Mouse (Mus musculus) C2C12 (cell line): ENCODE measurements around the gene Cpsf4l. TPM values are rescaled to one million over a fixed set of nuclear protein-coding genes. Genes with fewer than 3 reads are reported as not detected.

Experiments
- H3K27me3 ChIP-seq: one replicate; pipeline ENCODE4 v1.6.1; 2011; ENCODE audit not compliant: control insufficient read depth, insufficient read depth, insufficient read length
- H3K36me3 ChIP-seq: one replicate; pipeline ENCODE4 v1.6.1; 2011; ENCODE audit not compliant: control insufficient read depth, insufficient read depth
- H3K4me3 ChIP-seq: one replicate; pipeline ENCODE4 v1.5.1; 2011; ENCODE audit warnings: mild to moderate bottlenecking, control low read depth; ENCODE audit not compliant: poor library complexity, insufficient read depth, severe bottlenecking
- H3K79me2 ChIP-seq: one replicate; pipeline ENCODE4 v1.6.1; 2011; ENCODE audit not compliant: control insufficient read depth, insufficient read depth
- H3K79me3 ChIP-seq: one replicate; pipeline ENCODE4 v1.6.1; 2011; ENCODE audit warnings: low read depth, control low read depth
- H3ac ChIP-seq: one replicate; pipeline ENCODE3; 2011; ENCODE audit warnings: low read depth; ENCODE audit not compliant: control insufficient read depth, insufficient read length
- CEBPB ChIP-seq: IDR thresholded peaks from one replicate; pipeline ENCODE4 v1.6.1; 2011; ENCODE audit warnings: low read depth, mild to moderate bottlenecking, control low read depth, moderate library complexity
- CTCF ChIP-seq: IDR thresholded peaks from one replicate; pipeline ENCODE4 v1.5.1; 2011; ENCODE audit not compliant: control insufficient read depth, insufficient read depth, insufficient read length
- FOSL1 ChIP-seq: IDR thresholded peaks from one replicate; pipeline ENCODE4 v1.8.0; 2011; ENCODE audit warnings: mild to moderate bottlenecking, low read length; ENCODE audit not compliant: poor library complexity, insufficient read depth, severe bottlenecking
- MAX ChIP-seq: IDR thresholded peaks from one replicate; pipeline ENCODE4 v1.6.1; 2011; ENCODE audit warnings: mild to moderate bottlenecking, control low read depth
- MYOD1 ChIP-seq: IDR thresholded peaks from one replicate; pipeline ENCODE4 v1.6.1; 2011; ENCODE audit warnings: low read depth; ENCODE audit not compliant: control insufficient read depth, insufficient read length
- MYOG ChIP-seq: IDR thresholded peaks from one replicate; pipeline ENCODE4 v1.6.1; 2011; ENCODE audit not compliant: control insufficient read depth, insufficient read length; ENCODE audit errors: extremely low read depth
- USF1 ChIP-seq: IDR thresholded peaks from one replicate; pipeline ENCODE4 v1.6.1; 2011; ENCODE audit warnings: low read depth, mild to moderate bottlenecking, control low read depth, moderate library complexity
- polyA plus RNA-seq: library from polyadenylated mRNA; unstranded; fragments of >200 nt; fragmentation: generic; extraction: Trizol; gene quantifications from one replicate; pipeline ENCODE4 v1.2.1, GENCODE M21; 2012; ENCODE audit warnings: missing spikeins

The Cpsf4l gene
- polyA plus RNA-seq, 1 experiment, result not detected

DNA sequence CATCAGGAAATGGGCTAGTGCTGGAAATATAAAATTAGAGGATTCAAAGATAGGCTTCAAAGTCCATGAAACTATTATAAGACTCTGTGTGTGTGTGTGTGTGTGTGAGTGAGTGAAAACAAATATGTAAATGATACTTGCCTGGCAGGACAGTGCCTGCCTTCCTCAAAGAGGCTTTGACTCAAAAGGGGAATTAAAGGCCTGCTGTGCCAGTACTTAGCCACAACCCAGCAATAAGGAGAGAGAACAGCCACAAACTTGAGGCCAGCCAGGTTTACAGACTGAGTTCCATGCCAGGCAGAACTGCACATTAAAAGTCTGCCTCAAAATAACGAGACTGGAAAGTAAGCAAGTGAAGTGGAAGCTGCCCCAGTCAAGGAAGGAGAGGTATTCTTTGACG, 33.0 kb downstream of the Cpsf4l start:
- H3K79me2 ChIP-seq, result peaks cover 100% of the 10 kb centered on the region
- H3K27me3 ChIP-seq, result no peaks in the 10 kb centered on the region
- peaks cover 52% of the 10 kb centered on the region for H3K36me3 ChIP-seq
- H3K4me3 ChIP-seq, result no peak overlapping the region
- peaks cover 87% of the 10 kb centered on the region for H3K79me3 ChIP-seq
- no peak overlapping the region for H3ac ChIP-seq
- no peak for TF ChIP-seq MYOG
- no peak for TF ChIP-seq MAX
- TF ChIP-seq CEBPB, result no peak
- no peak for TF ChIP-seq FOSL1
- no peak for TF ChIP-seq CTCF
- no peak for TF ChIP-seq USF1
- TF ChIP-seq MYOD1, result no peak

DNA sequence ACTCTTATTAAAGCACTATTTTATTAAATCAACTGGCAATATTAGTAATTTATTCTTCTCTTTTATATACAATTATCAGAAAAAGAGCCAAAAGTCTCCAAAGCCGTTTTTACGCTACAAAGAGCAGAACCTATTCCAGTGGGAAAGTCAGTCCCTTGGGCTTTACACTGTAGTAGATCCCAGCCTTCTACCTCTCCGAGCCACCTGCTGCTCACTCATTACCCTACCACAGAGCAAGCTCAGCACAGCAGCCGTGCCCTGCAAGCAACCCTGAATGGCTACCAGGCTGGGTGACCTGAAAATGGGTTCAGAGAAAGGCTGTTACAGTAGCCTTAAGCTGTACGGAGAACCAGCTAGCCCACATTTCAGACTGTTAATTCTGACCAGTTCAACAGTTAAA, 35.2 kb downstream of the Cpsf4l start:
- H3K79me2 ChIP-seq, result peaks cover 100% of the 10 kb centered on the region
- peaks cover 81% of the 10 kb centered on the region for H3K79me3 ChIP-seq
- H3K27me3 ChIP-seq, result no peaks in the 10 kb centered on the region
- H3ac ChIP-seq, result no peak overlapping the region
- peaks cover 63% of the 10 kb centered on the region for H3K36me3 ChIP-seq
- no peak for TF ChIP-seq MAX
- TF ChIP-seq MYOD1, result no peak
- no peak for TF ChIP-seq CTCF
- TF ChIP-seq USF1, result no peak
- TF ChIP-seq FOSL1, result no peak
- TF ChIP-seq CEBPB, result no peak
- TF ChIP-seq MYOG, result no peak
- no peak overlapping the region for H3K4me3 ChIP-seq

DNA sequence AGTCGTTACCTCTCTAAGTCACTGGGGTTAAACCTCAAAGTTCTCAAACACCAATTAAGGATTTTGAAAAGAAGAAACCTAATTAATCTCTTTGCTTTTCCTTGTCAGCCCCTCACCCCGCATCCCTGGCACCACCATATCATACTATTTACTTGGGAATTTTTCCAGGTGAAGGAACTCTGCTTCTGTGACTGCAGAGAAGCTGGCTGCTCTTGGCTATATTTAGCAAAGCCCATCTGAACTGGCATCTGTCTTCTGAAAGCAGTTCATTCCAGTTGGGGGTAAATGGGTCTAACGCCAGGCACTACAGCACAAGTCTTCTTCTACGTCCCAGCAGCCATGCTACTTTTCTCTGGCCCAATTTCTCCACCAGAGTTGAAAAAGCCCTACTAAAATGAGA, 36.2 kb downstream of the Cpsf4l start:
- Histone ChIP-seq H3K27me3 (no peaks in the 10 kb centered on the region), H3K79me2 (peaks cover 100% of the 10 kb centered on the region), H3ac (no peak overlapping the region), H3K79me3 (peaks cover 81% of the 10 kb centered on the region), H3K36me3 (peaks cover 64% of the 10 kb centered on the region), H3K4me3 (no peak overlapping the region)
- no peak for TF ChIP-seq CTCF
- TF ChIP-seq CEBPB, result no peak
- TF ChIP-seq FOSL1, result no peak
- TF ChIP-seq USF1, result no peak
- TF ChIP-seq MYOG, result no peak
- TF ChIP-seq MAX, result no peak
- no peak for TF ChIP-seq MYOD1

DNA sequence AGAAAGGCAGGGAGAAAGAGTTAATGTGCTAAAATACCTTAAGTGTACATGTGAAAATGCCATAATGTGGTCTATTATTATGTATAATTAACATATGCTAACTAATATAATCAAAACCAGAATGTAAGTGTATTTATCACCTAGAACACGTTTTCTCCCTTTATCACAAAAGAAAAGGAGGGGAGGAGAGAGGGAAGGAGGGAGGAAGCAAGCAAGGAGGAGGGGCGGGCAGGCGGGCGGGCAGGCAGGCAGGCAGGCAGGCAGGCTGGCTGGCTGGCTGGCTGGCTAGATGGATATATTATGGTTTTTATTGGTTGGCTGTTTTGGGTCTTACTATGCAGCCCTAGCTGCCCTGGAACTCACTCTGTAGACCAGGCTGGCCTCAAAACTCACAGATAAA, 40.1 kb downstream of the Cpsf4l start:
- no peak for TF ChIP-seq MYOG
- TF ChIP-seq CTCF, result no peak
- no peak for TF ChIP-seq USF1
- TF ChIP-seq FOSL1, result no peak
- TF ChIP-seq MAX, result no peak
- no peak for TF ChIP-seq MYOD1
- TF ChIP-seq CEBPB, result no peak
- Histone ChIP-seq H3K36me3 (peaks cover 62% of the 10 kb centered on the region), H3K4me3 (no peak overlapping the region), H3K79me3 (peaks cover 66% of the 10 kb centered on the region), H3K79me2 (peaks cover 96% of the 10 kb centered on the region), H3ac (no peak overlapping the region), H3K27me3 (no peaks in the 10 kb centered on the region)

DNA sequence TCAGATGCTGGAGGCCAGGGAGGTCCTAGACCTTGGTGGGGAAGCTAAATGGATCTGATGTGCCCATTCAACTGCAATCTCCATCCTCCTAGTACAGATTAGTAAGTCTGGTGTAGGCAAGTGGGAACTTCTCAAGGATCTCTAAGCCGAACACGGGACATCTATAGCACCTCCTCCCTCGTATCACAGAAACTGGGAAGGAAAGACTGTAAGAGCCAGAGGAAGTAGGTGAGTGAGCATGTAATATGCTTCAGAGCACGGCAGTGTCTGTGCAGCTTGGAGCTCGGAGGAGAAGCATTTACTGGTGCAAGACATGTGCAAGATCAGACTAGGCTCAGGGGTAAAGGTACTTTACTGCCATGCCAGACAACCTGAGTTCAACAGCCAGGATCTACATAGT, 41.0 kb downstream of the Cpsf4l start:
- H3K27me3 ChIP-seq, result no peaks in the 10 kb centered on the region
- H3K79me3 ChIP-seq, result peaks cover 63% of the 10 kb centered on the region
- H3ac ChIP-seq, result no peak overlapping the region
- TF ChIP-seq CEBPB, result no peak
- no peak for TF ChIP-seq MYOG
- TF ChIP-seq MYOD1, result no peak
- H3K79me2 ChIP-seq, result peaks cover 96% of the 10 kb centered on the region
- H3K36me3 ChIP-seq, result peaks cover 65% of the 10 kb centered on the region
- no peak overlapping the region for H3K4me3 ChIP-seq

DNA sequence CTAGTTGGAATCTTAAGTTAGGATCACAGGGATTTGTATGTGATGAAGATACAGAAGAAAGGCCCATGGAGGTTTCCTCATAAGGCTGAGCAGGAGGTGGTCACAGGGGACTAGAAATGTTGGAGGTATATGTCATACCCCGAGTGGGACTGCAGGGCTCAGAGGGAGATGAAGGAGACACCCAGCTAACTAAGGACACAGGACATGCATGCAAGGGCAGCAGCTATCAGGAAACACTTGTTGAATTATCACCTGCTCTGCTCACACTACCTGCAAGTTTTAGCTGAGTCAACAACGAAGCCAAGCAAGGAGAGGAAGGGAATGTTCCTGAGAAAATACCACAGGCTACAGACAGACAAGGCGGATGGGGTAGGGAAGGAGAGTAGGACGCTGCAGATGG, 42.1 kb downstream of the Cpsf4l start:
- TF ChIP-seq MYOD1 (no peak), MYOG (no peak)
- no peaks in the 10 kb centered on the region for H3K27me3 ChIP-seq
- peaks cover 63% of the 10 kb centered on the region for H3K36me3 ChIP-seq
- H3K79me3 ChIP-seq, result peaks cover 56% of the 10 kb centered on the region
- no peak overlapping the region for H3ac ChIP-seq
- H3K4me3 ChIP-seq, result no peak overlapping the region
- peaks cover 90% of the 10 kb centered on the region for H3K79me2 ChIP-seq
